Mouse (Mus musculus) heart, adult 9 months (tissue): Measurements from ENCODE around the gene Esyt3.
A peak's percentile ranks its signal among the peaks of the same experiment; 100 is the strongest.

Source experiments
- DNase-seq, 2 experiments: peaks; one replicate each; pipeline ENCODE4 v3.0.0; 2022; ENCODE audit warnings: low spot score in 2 of 2

The Esyt3 gene

DNA sequence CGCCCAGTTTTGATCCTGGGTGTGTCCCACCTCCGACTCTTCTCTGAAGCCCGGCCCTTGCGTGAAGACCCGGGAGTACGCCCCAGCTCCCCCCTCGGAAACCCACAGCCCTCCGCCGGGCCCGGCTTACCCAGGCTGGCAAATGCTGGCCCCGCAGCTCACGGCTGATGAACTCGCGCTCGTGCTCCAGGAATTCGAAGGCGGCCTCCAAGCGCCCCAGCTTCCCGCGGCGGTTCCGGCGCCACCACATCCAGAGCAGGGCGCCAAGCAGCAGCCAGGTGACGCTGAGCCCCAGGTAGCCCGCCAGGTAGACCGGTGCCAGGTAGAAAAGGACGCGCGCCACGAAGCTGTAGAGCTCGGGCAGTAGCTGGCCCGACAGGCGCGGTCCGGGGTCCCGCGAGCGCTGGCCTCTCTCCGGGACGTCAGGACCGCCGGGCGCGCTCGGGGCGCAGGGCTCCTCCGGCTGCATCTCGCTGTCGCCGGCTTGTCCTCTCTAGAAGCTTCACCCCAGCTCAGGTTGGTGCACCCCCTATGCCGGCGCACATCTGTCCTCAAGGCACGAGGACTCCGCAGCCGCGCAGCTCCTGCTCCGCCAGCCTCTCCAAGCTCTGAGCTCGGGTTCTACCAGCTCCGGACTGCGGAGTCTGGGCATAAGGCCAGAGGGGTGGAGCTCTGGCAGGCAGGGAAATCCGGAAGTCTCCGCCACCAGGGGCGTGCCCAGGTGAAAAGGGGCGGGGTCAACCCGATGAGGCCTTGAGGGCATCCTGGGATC is at the start of gene Esyt3:
Esyt3 (minus strand) TSS at position 637 of the 772 bp plus-strand sequence.
- DNase-seq: no peak

DNA sequence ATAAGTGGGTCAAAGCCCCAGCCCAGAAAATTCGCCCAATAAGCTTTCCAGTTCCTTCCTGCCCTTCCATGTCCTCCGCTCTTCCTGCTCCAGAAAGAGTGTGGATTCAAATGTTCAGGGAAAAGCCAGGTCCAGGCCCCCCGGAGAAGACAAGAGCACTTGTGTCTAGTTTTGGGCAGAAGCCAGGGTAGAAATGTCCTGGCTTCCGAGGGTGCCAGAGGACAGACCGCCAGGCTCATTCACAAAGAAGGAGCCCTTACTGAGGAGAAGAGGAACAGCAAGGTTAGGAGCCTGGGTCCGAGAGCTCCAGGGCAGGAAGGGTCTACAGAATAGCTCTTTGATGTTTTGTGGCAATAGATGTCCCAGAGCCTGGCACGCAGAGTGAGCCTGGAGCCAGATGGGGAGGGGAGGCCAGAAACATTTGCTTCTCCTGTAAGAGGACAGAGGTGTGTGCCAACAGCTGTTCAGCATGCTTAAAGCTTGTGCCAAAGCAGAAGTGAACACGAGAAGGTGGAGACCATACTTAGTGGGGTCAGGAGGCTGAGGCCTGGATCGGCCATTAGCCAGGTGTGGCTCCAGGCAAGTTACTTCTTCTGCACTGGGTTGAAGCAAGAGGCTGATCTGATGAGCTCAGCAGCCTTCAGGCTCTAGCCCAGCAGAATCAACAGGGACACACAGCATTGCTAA is 43.1 kb upstream of the Esyt3 start:
- no peak for DNase-seq

GRCm38 (mm10) chr9:99400781-99401180 is 42.4 kb upstream of the Esyt3 start:
- no peak for DNase-seq

- peak in 1 of 2 experiments; percentile 24 for DNase-seq
Observed at GRCm38 (mm10) chr9:99397056-99397815, 38.9 kb upstream of the Esyt3 start.

GRCm38 (mm10) chr9:99394366-99394765 is 36.0 kb upstream of the Esyt3 start:
- no peak for DNase-seq

- DNase-seq: no peak
Observed at GRCm38 (mm10) chr9:99393146-99393545, 34.8 kb upstream of the Esyt3 start.

- DNase-seq: no peak
Observed at GRCm38 (mm10) chr9:99391557-99391956, 33.2 kb upstream of the Esyt3 start.

DNA sequence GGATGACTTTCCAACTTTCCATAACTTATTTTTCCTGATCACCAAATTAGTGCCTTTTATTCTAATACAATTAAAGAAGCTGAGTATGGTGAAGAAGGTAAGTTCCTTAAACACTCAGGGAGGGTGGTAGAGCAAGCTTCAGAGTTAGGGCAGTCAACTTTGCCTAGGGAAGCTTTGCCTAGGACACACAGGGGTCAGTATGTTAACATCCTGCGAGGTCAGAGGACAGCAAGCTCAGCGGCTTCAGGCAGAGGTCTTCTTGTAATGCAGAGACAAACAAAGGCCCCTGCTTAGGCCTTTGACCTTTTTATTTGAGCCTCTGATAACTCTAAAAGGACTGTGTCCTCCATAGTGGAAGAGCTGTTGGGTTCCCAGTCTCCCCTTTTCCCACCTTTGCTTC is 32.4 kb upstream of the Esyt3 start:
- no peak for DNase-seq

DNA sequence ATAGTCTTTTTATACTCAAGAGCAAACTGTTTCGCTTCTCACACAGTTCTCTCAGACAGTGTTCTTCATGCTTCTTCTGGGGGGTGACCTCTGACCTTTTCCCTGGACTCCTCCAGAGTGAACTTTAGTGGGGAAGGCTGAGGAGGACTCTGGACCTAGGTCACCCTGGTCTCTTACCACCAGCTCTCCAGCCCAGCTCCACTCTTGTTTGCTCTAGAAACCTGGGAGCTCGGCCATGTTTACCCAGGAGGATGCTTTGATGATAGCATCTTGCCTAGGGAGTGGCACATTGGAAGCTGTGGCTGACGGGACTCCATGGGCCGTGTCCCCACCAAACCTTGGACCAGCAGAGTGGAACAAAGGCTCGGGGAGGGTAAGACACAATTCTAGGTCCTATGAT is 31.8 kb upstream of the Esyt3 start:
- DNase-seq: no peak

DNA sequence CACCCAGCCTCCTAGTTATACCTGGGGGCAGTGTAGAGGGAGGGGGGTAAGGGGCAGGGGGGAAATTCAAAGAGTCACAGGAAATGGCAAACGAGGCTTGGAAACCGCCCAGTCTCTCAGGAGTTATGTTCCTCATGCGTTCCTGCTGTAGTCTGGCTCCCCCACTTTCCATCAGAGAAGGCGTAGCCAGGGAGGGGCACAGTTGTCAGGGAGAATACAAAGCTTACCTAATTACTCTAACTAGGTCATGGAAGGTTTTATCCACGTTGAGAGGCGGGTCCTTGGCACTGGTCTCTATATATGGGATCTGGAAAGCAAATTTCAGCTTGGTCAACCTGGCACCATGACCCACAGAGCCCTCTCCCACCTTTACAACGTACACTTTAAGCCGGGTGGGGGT is 31.1 kb upstream of the Esyt3 start:
- DNase-seq: no peak

GRCm38 (mm10) chr9:99388856-99389255 is 30.5 kb upstream of the Esyt3 start:
- DNase-seq: no peak

DNA sequence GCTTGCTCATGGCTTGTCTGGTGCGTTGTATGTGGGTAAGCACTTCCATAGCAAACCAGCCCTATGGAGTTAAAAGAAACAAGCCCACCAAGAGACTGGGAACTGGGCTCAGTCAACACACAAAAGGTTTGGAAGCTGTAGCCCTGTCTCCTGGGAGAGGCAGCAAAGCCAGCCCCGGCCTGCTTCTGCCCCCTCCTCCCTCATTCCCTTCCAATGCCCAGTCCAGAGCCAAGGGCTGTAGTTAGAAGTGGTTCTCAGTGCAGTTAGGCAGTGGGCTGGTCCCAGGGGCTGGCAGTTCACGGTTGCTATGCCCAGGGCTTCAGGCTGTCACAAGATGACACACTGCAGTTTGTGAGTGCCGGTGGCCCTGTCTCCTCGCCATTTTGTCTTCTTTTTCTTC is 29.7 kb upstream of the Esyt3 start:
- DNase-seq: no peak

- peak in 1 of 2 experiments; percentile 28 for DNase-seq
Observed at GRCm38 (mm10) chr9:99382556-99382955, 24.2 kb upstream of the Esyt3 start.

GRCm38 (mm10) chr9:99379194-99379593 is 20.8 kb upstream of the Esyt3 start:
- no peak for DNase-seq

GRCm38 (mm10) chr9:99376591-99377418 is 18.4 kb upstream of the Esyt3 start:
- DNase-seq: peak in 1 of 2 experiments; percentile 22

DNA sequence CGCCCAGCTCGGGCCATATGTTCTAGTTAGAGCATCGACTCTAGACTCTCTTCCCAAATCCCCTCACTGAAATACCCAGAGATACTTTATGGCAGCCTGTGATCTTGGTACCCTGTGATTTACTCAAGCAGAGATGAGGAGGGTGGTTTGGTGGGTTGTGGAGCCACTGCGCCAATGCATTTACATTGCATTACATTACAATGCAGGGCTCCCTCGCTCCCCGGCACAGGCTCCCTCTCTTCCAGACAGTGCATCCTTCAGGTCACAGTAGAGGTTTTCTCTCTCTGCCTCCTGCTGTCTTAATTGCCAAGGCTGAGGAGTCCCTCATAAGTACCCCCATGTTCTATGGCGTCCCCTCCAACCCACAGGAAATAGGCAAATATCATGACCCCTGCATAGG is 10.1 kb upstream of the Esyt3 start:
- no peak for DNase-seq

GRCm38 (mm10) chr9:99365906-99366305 is 7.5 kb upstream of the Esyt3 start:
- no peak for DNase-seq

GRCm38 (mm10) chr9:99363076-99363475 is 4.7 kb upstream of the Esyt3 start:
- DNase-seq: no peak

- no peak for DNase-seq
Observed at GRCm38 (mm10) chr9:99361946-99362345, 3.6 kb upstream of the Esyt3 start.

DNA sequence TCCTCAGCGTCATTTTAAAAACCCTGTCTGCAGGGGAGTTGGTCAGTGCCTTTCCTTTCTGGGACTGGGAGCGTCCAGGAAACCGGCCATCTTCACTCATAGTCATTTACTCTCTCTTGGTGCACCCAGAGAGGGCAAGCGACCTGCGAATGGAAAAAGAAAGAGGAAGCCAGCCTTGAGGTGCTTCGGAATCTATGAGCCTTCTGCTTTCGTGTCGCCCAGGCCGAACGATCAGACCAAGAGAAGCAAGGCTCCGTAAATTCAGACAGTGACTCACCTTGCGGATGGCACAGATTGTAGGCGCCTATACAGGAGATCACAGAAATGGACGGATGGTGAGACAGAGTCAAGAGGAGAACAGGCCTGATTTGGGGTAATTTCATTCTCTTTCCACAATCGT is 655 bp upstream of the Esyt3 start:
- DNase-seq: no peak

- DNase-seq: no peak
Observed at GRCm38 (mm10) chr9:99357561-99357920, 816 bp downstream of the Esyt3 start.

DNA sequence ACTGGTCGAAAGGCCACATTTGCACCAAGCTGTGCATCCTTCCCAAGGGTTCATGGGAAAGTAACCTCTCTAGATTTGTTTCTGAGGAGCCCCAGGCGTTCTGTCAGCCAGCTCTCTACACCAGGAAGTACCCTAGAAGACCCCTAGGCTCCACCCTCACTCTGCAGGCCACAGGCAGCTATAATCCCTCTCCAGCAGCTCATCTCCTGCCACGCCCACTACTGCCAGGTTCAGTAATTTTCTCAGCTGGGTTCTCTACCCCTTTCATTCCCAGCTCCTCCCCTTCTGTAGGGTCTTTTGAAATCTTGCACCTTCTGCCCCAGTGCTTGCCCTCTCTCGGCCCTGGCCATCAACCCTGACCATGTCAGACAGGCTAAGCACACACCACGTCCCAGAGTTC is 2.4 kb downstream of the Esyt3 start:
- DNase-seq: no peak
